Mouse (Mus musculus) E14TG2a.4 (cell line): Measurements from ENCODE around the gene Tm7sf2.

Experiments used
- H3K27me3 ChIP-seq: 2 replicates; pipeline ENCODE4 v1.6.1; 2014; ENCODE audit warnings: low read length, control low read depth; ENCODE audit not compliant: insufficient read depth
- H3K36me3 ChIP-seq: 2 replicates; pipeline ENCODE4 v1.6.1; 2014; ENCODE audit warnings: low read length, control low read depth; ENCODE audit not compliant: insufficient read depth
- H3K4me1 ChIP-seq: replicated peaks from 2 replicates; pipeline ENCODE4 v1.6.1; 2014; ENCODE audit warnings: low read depth, low read length, control low read depth
- H3K4me3 ChIP-seq: replicated peaks from 2 replicates; pipeline ENCODE4 v1.5.1; 2014; ENCODE audit warnings: mild to moderate bottlenecking, low read length
- H3K9me3 ChIP-seq: 2 replicates; pipeline ENCODE4 v1.6.1; 2014; ENCODE audit warnings: low read length, control low read depth
- CTCF ChIP-seq: conservative IDR thresholded peaks from 2 replicates; pipeline ENCODE4 v1.5.1; 2014; ENCODE audit warnings: low read length
- NANOG ChIP-seq: IDR thresholded peaks from 2 replicates; pipeline ENCODE4 v1.6.1; 2014; ENCODE audit warnings: borderline replicate concordance, low read length, mixed read lengths
- POU5F1 ChIP-seq: IDR thresholded peaks from 2 replicates; pipeline ENCODE4 v1.6.1; 2014; ENCODE audit warnings: low read length, borderline replicate concordance

The Tm7sf2 gene

DNA sequence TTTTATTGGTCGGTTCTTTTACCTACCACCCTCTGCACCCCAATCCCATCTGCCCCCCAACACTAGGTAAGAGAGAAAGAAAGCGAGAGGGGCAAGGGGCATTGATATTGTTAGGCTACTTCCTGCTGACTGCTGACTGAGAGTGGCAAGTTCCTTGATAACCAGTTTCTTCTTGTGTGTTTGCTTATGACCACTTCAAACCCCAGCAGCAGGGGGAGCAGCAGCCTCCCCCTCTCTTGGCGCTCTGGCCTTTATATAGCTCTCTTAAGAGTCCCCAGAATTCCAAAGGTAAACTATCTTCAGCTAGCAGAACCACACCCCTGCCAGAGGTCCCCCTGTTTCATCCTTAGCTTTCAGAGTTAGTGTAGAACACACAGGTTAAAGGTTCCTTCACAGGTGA, 47.9 kb downstream of the Tm7sf2 start:
- no peaks in the 10 kb centered on the region for H3K9me3 ChIP-seq

DNA sequence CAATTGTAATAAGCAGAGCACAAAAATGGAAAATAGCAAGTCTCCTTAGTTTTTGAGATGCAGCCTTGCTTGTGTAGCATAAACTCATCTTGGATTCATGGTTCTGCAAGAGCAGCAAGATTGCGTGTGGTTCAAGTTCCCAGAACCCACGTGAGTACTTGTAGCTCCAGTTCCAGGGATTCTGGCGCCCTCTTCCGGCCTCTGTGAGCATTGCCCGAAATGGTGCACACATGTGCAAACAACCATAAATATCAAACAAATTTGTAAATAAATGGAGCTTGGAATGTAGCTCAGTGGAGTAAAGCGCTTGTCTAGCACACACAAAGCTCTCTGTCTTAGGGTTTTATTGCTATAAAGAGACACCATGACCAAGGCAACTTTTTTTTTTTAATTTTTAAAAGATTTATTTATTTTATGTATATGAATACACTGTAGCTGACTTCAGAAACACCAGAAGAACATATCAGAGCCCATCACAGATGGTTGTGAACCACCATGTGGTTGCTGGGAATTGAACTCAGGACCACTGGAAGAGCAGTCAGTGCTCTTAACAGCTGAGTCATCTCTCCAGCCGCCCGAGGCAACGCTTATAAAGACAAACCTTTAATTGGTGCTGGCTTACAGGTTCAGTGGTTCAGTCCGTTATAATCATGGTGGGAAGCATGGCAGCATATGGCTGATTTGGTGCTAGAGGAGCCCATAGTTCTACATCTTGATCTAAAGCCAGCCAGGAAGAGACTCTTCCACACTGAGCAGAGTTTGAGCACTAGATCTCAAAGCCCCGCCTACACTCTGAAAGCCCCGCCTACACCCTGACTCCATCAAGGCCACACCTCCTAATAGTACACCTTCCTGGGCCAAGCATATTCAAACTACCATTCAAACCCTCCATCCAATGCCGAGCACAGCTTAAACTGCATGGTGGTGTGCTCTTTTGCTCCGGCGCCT, 49.8 kb downstream of the Tm7sf2 start:
- H3K27me3 ChIP-seq, result peaks cover 18% of the 10 kb centered on the region
- peaks cover 69% of the 10 kb centered on the region for H3K4me1 ChIP-seq
- peak overlapping the region; percentile 60 for H3K4me3 ChIP-seq
- TF ChIP-seq POU5F1 (no peak), NANOG (no peak), CTCF (peak; percentile 97)
- no peaks in the 10 kb centered on the region for H3K9me3 ChIP-seq
- H3K36me3 ChIP-seq, result peaks cover 2% of the 10 kb centered on the region; the same call in 1 of the 2 replicates

More for the DNA sequence above, 47.9 kb downstream of the Tm7sf2 start:
- Histone ChIP-seq H3K4me1 (peaks cover 64% of the 10 kb centered on the region), H3K27me3 (peaks cover 7% of the 10 kb centered on the region), H3K4me3 (no peak overlapping the region), H3K36me3 (no peaks in the 10 kb centered on the region)
- no peak for TF ChIP-seq NANOG
- no peak for TF ChIP-seq POU5F1
- TF ChIP-seq CTCF, result no peak

DNA sequence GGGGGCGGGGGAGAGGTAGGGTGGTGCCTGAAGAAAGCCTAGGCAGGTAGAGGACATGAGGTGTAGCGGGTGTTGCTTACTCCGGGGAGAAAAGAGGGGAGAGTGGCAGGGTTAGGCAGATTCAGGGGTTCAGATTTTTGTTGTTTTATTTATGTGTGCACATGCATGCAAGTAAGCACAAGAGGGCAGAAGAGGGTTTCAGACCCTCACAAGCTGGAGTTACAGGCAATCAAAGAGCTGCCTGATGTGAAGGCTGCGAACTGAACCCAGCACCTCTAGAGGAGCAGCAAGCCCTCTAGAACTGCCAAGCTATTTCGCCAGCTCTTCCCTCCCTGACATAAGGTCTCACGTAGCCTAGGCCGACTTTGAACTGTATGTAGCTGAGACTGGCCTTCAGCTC, 51.6 kb downstream of the Tm7sf2 start:
- H3K9me3 ChIP-seq, result no peaks in the 10 kb centered on the region
- H3K4me3 ChIP-seq, result peak overlapping the region; percentile 80
- TF ChIP-seq CTCF (no peak), NANOG (no peak)
- H3K27me3 ChIP-seq, result peaks cover 27% of the 10 kb centered on the region
- peaks cover 71% of the 10 kb centered on the region for H3K4me1 ChIP-seq
- peaks cover 9% of the 10 kb centered on the region; the same call in 1 of the 2 replicates for H3K36me3 ChIP-seq

DNA sequence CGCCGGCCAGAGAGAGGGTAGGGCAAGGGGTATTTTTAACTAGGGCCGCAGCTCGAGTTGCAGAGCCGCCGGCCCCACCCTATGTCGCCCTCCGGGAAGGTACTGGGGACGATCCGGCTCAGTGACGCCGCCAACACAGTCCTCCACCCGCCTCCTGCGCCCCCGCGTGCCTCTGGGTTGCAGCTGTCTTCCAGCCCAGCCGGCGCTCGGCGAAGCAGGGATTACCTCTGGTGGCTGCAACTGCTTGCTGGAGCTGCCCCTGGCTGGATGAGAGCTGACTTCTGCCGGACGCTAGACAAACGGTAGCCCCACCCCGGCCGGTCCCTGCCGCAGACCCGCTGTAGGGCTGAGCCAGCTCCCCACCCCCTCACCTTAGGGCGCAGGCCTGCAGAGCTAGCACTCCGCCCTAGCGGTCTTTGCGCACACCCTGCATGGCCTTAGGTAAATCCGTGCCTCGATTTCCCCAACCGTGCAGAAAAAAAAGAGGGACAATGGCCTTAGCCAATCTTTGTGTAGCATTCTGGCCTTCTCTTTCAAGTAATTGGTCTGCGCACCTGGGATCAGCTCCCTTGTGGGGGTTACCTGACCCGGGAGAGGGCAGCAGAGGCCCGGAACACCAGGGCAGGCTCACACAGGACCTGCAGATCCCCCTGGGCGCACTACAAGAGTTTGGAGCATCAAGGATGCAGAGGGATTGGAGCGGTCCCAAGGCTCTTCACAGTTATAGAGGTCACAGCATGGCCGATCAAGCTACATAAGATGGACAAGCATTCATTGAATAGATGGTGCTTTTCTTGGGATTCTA, 52.5 kb downstream of the Tm7sf2 start, which contains the start of gene Capn1:
Capn1 (minus strand) TSS at position 387 of the 805 bp plus-strand sequence.
- TF ChIP-seq NANOG (no peak), POU5F1 (no peak), CTCF (peak; percentile 7; the same call in 1 of the 2 replicates)

DNA sequence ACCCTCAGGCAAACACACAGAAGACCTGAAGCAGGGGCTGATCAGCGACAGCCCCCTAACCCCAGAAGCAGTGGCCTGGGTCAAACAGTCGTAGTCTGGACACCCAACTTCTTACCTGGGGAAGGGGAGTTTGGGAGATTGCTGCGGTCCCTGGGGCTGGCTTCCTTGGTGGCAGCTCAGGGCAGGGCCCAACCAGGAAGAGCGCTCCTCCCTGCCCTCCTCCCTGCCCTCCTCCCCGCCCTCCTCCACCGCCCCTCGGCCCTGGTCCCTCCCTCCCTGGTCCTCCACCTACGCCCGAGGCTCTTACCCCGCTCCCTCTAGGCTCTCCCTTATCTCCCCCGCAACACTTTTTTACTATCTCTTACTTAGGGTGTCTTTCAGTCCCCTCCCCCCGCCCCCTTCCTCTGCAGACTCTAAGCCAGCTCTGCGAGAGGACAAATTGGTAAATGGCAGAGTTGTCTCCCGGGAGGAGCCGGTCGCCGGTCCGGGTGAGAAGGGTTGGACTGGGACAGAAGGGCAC, 53.1 kb downstream of the Tm7sf2 start:
- H3K36me3 ChIP-seq, result peaks cover 9% of the 10 kb centered on the region; the same call in 1 of the 2 replicates
- peaks cover 27% of the 10 kb centered on the region for H3K27me3 ChIP-seq
- no peaks in the 10 kb centered on the region for H3K9me3 ChIP-seq
- H3K4me3 ChIP-seq, result peak overlapping the region; percentile 80
- H3K4me1 ChIP-seq, result peaks cover 82% of the 10 kb centered on the region
- no peak for TF ChIP-seq CTCF
- no peak for TF ChIP-seq POU5F1
- no peak for TF ChIP-seq NANOG

More for the DNA sequence above, 52.5 kb downstream of the Tm7sf2 start, which contains the start of gene Capn1:
- no peaks in the 10 kb centered on the region for H3K9me3 ChIP-seq
- H3K4me3 ChIP-seq, result peak within 1 kb of the TSS; percentile 80
- H3K36me3 ChIP-seq, result peaks cover 9% of the 10 kb centered on the region; the same call in 1 of the 2 replicates
- peaks cover 78% of the 10 kb centered on the region for H3K4me1 ChIP-seq
- peaks cover 27% of the 10 kb centered on the region for H3K27me3 ChIP-seq

DNA sequence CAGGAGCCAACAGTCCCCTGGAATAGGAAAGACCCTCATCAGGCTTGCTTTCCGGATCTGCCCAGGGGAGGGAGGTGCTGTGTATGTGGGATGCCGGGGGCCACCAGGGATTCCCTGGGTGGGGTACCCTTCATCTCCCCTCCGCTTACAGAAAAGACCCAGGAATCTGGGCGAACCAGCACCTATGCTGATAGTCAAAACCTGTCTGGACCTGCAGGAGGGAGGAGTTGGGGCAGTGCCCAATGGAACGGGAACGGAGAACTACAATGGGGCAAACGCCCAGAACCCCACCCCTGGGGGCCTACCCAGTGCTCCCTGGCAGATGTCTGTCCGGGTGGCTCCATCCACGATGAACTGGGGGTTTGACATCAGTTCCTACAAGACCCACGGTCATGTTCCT, 54.5 kb downstream of the Tm7sf2 start:
- no peak for TF ChIP-seq POU5F1
- peak overlapping the region; percentile 80 for H3K4me3 ChIP-seq
- peaks cover 9% of the 10 kb centered on the region; the same call in 1 of the 2 replicates for H3K36me3 ChIP-seq
- H3K4me1 ChIP-seq, result peaks cover 82% of the 10 kb centered on the region
- H3K9me3 ChIP-seq, result no peaks in the 10 kb centered on the region
- H3K27me3 ChIP-seq, result peaks cover 27% of the 10 kb centered on the region
